Mouse (Mus musculus) G1E (cell line): ENCODE results near the gene Slc22a4. TPM values are rescaled to one million over a fixed set of nuclear protein-coding genes. Genes with fewer than 3 reads are reported as not detected.

Experiments used
- ATAC-seq: 2 replicates; pipeline ENCODE4 v1.8.0; 2016; ENCODE audit warnings: mild to moderate bottlenecking; ENCODE audit not compliant: insufficient number of reproducible peaks, poor library complexity, low FRiP score, severe bottlenecking; ENCODE audit errors: extremely low read depth
- DNase-seq: peaks from one replicate; pipeline ENCODE4 v3.0.0; 2012; ENCODE audit warnings: low spot score
- H3K27me3 ChIP-seq: 2 replicates; pipeline ENCODE4 v1.6.1; 2012; ENCODE audit warnings: mild to moderate bottlenecking, low read length, inconsistent platforms; ENCODE audit not compliant: insufficient read depth
- H3K36me3 ChIP-seq: replicated peaks from 2 replicates; pipeline ENCODE3; 2012; ENCODE audit warnings: mild to moderate bottlenecking, inconsistent platforms
- H3K4me1 ChIP-seq: 2 replicates; pipeline ENCODE4 v1.6.1; 2012; ENCODE audit warnings: low read depth, low read length, inconsistent platforms, mixed read lengths; ENCODE audit not compliant: insufficient read depth
- H3K4me3 ChIP-seq: 2 replicates; pipeline ENCODE4 v1.5.1; 2012; ENCODE audit warnings: low read depth, mild to moderate bottlenecking, inconsistent platforms, low read length, moderate library complexity, mixed read lengths
- H3K9me3 ChIP-seq: replicated peaks from 2 replicates; pipeline ENCODE4 v1.6.1; 2012; ENCODE audit warnings: inconsistent platforms
- CTCF ChIP-seq: IDR thresholded peaks from 2 replicates; pipeline ENCODE4 v1.5.1; 2012; ENCODE audit warnings: low read depth, low read length, inconsistent platforms, mixed read lengths
- GATA1 ChIP-seq: IDR thresholded peaks from 2 replicates; pipeline ENCODE4 v1.6.1; 2012; ENCODE audit warnings: borderline replicate concordance, low read length, inconsistent platforms, mixed read lengths
- GATA2 ChIP-seq: IDR thresholded peaks from 2 replicates; pipeline ENCODE4 v1.6.1; 2012; ENCODE audit warnings: low read depth, low read length, inconsistent platforms, borderline replicate concordance
- POLR2AphosphoS5 ChIP-seq: IDR thresholded peaks from 2 replicates; pipeline ENCODE4 v1.6.1; 2012; ENCODE audit warnings: low read depth, low read length, inconsistent platforms; ENCODE audit not compliant: insufficient replicate concordance
- TAL1 ChIP-seq: conservative IDR thresholded peaks from 2 replicates; pipeline ENCODE4 v1.6.1; 2012; ENCODE audit warnings: low read depth, low read length, inconsistent platforms, mixed read lengths
- polyA plus RNA-seq: library from polyadenylated mRNA; stranded (reverse); fragments of >175 nt; gene quantifications from 2 replicates; pipeline ENCODE4 v1.2.3, GENCODE M21; 2012
- total RNA-seq, 2 experiments: library from RNA; stranded (forward) in 1 of 2; stranded (reverse) in 1 of 2; fragments of 200-1000 nt in 1 of 2; fragments of >200 nt in 1 of 2; fragmentation: Nextera tagmentation in 1 of 2; gene quantifications; 2 replicates each; pipeline ENCODE4 v1.2.3; 2014 to 2017

Slc22a4 gene
- total and polyA plus RNA-seq, 3 experiments = not detected

GRCm38 (mm10) chr11:54063472-54063775 lies 35.5 kb upstream of the Slc22a4 start:
- Histone ChIP-seq H3K9me3 (no peaks in the 10 kb centered on the region), H3K4me3 (no peak overlapping the region), H3K36me3 (no peaks in the 10 kb centered on the region), H3K4me1 (no peaks in the 10 kb centered on the region; the same call in 1 of the 2 replicates), H3K27me3 (peaks cover 35% of the 10 kb centered on the region)
- no peak for ATAC-seq
- no peak for TF ChIP-seq GATA1
- TF ChIP-seq TAL1 = no peak
- TF ChIP-seq CTCF = no peak
- TF ChIP-seq GATA2 = no peak
- no peak for TF ChIP-seq POLR2AphosphoS5
- DNase-seq = no peak

GRCm38 (mm10) chr11:54062753-54063471 lies 35.0 kb upstream of the Slc22a4 start:
- DNase-seq (no peak), ATAC-seq (no peak)
- Histone ChIP-seq H3K4me3 (no peak overlapping the region), H3K27me3 (peaks cover 35% of the 10 kb centered on the region), H3K9me3 (no peaks in the 10 kb centered on the region), H3K4me1 (no peaks in the 10 kb centered on the region; the same call in 1 of the 2 replicates), H3K36me3 (no peaks in the 10 kb centered on the region)
- TF ChIP-seq GATA1 (no peak), POLR2AphosphoS5 (no peak), CTCF (no peak), TAL1 (no peak), GATA2 (no peak)

DNA sequence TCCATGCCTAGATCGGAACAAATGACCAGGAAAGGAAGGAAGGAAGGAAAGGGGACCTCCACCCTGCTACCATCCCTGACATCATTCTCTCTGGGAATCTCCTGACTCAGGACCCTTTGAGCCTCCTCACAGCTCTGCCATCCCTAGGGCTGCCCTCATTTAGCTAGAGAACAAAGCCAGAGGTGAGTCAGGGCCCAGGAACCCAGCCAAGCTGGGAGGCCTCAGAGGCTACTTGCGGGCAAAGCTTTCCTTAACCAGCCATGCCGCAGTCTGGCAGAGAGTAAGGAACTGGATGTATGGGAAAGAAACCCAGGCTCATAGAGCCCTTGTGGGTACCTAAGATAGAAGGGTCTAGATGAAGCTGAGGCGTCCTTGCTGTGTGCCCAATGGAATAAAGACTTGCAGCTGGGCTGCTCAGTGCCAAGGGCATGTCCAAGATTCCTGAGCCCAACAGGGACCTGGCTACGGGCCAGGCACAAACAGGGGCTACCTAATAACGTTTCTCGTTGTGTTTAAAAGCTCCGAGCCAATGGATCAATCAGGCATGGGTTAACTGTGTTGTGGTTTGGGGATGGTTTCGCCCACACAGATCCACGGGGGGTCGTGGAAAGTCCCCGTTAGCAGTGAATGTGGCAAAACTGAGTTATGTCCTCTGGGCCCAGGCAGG lies 34.3 kb upstream of the Slc22a4 start:
- Histone ChIP-seq H3K27me3 (peaks cover 30% of the 10 kb centered on the region), H3K4me3 (no peak overlapping the region), H3K4me1 (no peaks in the 10 kb centered on the region; the same call in 1 of the 2 replicates), H3K36me3 (no peaks in the 10 kb centered on the region), H3K9me3 (no peaks in the 10 kb centered on the region)
- no peak for ATAC-seq
- TF ChIP-seq GATA2 = no peak
- TF ChIP-seq TAL1 = no peak
- TF ChIP-seq POLR2AphosphoS5 = no peak
- TF ChIP-seq CTCF = no peak
- TF ChIP-seq GATA1 = no peak
- DNase-seq = no peak

DNA sequence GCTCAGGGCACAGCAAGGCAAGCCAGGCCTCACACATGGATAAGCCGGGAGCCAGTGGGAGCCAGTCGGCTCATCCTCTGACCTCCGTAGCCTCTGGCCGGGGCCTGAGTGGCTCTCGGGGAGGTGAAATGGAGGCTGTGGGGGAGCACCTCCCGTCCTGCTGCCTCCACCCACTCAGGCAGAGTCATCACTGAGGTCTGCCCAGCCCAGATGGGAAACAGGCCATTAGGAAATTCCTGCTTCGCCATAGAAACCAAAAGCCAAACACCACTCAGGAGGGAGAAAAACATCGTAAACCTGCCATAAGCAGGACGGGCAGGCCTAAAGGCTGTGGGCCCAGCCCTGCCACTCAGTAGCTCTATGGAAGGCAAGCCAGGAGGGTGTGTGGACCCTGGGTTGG lies 32.4 kb upstream of the Slc22a4 start:
- DNase-seq (no peak), ATAC-seq (no peak)
- Histone ChIP-seq H3K27me3 (peaks cover 28% of the 10 kb centered on the region), H3K4me1 (no peaks in the 10 kb centered on the region; the same call in 1 of the 2 replicates), H3K4me3 (no peak overlapping the region), H3K9me3 (no peaks in the 10 kb centered on the region), H3K36me3 (no peaks in the 10 kb centered on the region)
- TF ChIP-seq GATA2 (no peak), CTCF (no peak), TAL1 (no peak), POLR2AphosphoS5 (no peak), GATA1 (no peak)

GRCm38 (mm10) chr11:54059526-54059925 lies 31.6 kb upstream of the Slc22a4 start:
- H3K4me3 ChIP-seq = no peak overlapping the region
- ATAC-seq = no peak
- no peaks in the 10 kb centered on the region; the same call in 1 of the 2 replicates for H3K4me1 ChIP-seq
- no peak for DNase-seq
- H3K36me3 ChIP-seq = no peaks in the 10 kb centered on the region
- H3K9me3 ChIP-seq = no peaks in the 10 kb centered on the region
- no peak for TF ChIP-seq POLR2AphosphoS5
- H3K27me3 ChIP-seq = peaks cover 30% of the 10 kb centered on the region

DNA sequence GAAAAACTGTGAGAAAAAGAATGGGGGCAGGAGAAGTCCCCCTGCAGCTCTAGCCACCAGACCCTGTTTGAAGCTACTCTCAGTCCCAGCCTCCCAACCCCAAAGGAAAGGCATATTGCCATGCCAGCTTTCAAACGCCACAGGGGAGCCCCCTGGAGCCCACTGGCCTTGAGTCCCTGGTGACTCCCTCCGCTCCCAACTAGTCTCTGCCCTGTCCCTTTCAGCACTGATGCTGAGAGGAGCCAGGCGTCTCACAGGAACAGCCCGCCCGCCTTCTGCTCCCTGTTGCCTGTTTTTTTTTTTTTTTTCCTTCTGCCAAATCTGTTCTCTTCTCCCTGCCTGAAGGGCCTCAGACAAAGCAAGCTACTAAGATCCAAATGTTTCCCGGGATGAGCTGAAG lies 30.8 kb upstream of the Slc22a4 start:
- Histone ChIP-seq H3K4me3 (no peak overlapping the region), H3K4me1 (no peaks in the 10 kb centered on the region; the same call in 1 of the 2 replicates), H3K36me3 (no peaks in the 10 kb centered on the region), H3K9me3 (no peaks in the 10 kb centered on the region), H3K27me3 (peaks cover 24% of the 10 kb centered on the region)
- no peak for TF ChIP-seq GATA2
- TF ChIP-seq GATA1 = no peak
- TF ChIP-seq POLR2AphosphoS5 = no peak
- TF ChIP-seq CTCF = no peak
- TF ChIP-seq TAL1 = no peak
- DNase-seq (no peak), ATAC-seq (no peak)
